Mouse (Mus musculus) MN1 (cell line): ENCODE measurements around the gene Sirt4.
A peak's percentile ranks its signal among the peaks of the same experiment; 100 is the strongest.

ENCODE experiments used
- DNase-seq: peaks from one replicate; pipeline ENCODE4 v3.0.0-alpha.2; 2016; ENCODE audit warnings: low spot score

Sirt4 gene

GRCm38 (mm10) chr5:115434853-115435754 is 49.4 kb downstream of the Sirt4 start:
- no peak for DNase-seq

DNA sequence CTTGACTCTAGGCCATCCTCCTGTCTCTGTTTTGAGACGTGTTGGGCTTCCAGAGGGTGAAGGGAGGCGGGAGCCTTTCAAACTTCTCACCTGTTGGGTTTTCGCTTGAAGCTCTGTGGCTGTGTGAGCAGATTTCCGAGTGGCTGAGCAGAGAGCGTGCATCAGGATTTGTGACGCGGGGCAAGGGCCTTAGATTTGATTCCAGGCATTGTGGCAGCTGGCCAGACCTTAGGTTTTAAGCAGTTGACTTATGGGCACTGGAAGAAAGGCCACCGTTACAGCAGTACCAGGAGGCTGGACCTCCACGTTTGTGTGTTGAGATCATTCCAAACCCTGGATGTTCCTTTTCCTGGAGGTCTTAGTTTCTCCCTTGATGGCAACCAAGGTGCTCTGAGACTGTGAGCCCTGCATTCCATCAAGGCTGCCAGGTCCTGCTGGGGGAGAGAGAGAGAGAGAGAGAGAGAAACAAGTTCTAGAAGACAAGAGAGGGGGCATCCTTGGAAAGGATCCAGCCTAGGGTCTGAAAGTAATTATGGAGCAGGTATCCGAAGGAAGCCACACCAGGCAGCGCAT is 50.2 kb downstream of the Sirt4 start:
- DNase-seq, result peak; percentile 46

DNA sequence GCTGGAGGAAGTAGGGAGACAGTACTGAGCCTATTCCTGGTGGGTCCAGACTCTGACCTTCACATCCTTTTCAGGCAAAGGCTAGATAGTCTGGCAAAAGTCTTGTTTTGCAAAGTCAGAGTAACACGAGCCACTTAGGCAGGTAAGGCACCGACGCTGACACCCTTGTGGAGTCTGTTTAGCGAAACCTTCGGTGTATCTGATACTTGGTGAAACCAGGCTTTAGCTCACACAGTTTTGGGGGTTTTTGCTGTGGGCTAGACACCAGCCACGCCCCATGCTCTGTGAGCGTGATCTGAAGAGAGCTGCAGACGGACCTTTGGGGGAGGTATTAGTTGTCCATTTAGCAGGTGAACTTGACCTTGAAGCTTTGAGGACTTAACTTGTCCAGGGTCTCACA is 51.3 kb downstream of the Sirt4 start:
- DNase-seq, result no peak

GRCm38 (mm10) chr5:115432395-115432794 is 52.1 kb downstream of the Sirt4 start:
- no peak for DNase-seq

DNA sequence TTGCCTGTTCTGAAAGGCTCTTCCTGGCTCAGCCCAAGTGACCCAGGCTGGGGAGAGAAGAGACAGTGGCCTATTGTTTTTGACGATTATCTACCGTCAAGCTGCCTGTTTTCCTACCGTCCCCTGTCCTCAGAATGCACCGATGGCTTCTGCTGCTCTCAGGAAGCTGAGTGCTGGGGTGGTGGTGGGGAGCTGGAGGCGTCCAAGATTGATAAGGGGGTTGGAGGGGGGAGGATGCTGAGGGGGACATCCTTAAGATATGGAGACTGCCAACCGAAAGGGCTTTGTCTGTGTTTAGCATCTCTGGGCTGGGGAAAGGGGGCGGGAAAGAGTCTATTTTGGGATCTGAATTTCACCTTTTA is 52.6 kb downstream of the Sirt4 start:
- DNase-seq, result peak; percentile 45

DNA sequence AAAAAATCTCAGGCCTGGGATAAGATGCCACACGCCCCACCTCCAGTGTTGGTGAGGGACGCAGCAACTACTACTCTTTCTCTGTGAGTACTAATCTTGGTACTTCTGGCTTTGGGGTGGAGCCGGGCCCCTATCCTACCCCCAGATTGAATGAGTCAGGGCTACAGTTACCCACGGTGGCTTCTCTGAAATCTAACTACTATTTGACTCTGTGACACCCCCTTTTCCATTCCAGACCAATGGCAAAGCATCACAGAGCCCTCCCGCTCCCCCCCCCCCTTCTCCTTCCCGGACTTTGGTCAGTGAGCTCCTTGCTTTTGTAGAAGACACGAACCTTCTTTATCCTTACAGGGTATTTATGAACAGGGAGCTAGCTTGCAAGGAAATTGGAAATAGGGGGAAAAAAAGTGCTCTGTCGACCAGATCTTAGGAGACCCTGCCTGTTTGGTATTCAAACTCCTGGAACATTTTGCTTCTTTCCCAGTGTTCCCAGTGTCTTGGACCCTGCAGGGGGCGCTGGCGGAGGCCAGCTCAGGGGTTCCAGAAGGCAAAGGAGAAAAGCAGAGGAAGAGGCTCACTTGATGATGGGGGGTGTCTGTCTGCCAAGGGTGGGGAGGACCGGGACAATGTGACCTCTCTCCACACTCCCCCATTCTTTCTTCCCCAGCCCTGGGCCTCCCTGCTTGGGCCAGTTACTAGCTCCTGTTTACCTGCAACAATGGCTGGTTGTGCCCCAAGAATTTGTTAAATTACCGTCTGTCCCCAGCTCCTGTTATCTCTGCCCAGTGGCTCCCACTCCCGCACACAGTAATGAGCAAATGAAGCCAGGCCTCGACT is 53.2 kb downstream of the Sirt4 start:
- DNase-seq, result peak; percentile 64

DNA sequence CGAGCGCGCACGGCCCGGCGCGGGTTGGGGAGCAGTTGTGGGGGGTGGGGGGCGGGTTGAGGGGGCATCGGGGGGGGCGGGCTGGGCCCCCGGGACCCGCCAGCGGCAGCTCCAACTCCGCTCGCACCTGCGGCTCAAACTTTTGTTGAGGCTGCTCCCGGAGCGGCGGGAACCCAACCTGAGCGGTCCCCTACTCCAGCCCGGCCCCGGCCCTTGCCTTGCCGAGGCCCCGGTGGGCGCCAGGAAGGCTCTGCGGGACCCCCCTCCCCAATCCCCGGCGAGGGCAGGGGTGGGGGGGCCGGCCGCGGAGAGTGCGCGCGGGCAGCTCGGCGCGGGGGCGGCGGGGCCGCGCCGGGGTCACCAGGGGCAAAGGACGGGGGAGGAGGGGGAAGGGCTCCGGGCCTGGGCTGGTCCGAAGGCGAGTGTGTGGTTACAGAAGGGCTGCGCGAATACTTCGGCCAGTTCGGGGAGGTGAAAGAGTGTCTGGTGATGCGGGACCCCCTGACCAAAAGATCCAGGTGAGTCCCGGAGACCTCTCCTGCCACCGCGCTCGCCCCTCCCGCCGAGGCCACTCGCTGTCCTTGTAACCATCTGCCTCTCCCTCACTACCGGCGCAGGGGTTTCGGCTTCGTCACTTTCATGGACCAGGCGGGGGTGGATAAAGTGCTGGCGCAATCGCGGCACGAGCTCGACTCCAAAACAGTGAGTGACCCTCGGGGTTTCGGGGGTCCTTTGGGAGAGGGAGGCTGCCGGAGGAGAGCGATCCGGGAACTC is 54.2 kb downstream of the Sirt4 start:
- DNase-seq, result no peak

- DNase-seq, result peak; percentile 44
Measured at GRCm38 (mm10) chr5:115429359-115430186, 55.0 kb downstream of the Sirt4 start, which contains the start of gene Msi1. Msi1 (plus strand) TSS chr5:115429599.

GRCm38 (mm10) chr5:115428831-115429358 is 55.6 kb downstream of the Sirt4 start:
- DNase-seq, result no peak
